Mouse (Mus musculus) ES-Bruce4 (cell line): ENCODE results near the gene Tuba3b.

Experiments
- CTCF ChIP-seq: IDR thresholded peaks from one replicate; pipeline ENCODE4 v1.8.1; 2011; ENCODE audit warnings: low read depth, low read length
- EP300 ChIP-seq: IDR thresholded peaks from 2 replicates; pipeline ENCODE4 v1.6.1; 2011; ENCODE audit warnings: low read depth, low read length; ENCODE audit not compliant: insufficient read depth
- POLR2A ChIP-seq: IDR thresholded peaks from one replicate; pipeline ENCODE4 v1.8.1; 2011; ENCODE audit warnings: low read length; ENCODE audit not compliant: insufficient read depth

- TF ChIP-seq CTCF (no peak), POLR2A (no peak), EP300 (no peak)
Observed at GRCm38 (mm10) chr6:145610901-145611300, 4.7 kb upstream of the Tuba3b start.
